Mouse (Mus musculus) ZHBTc4 (cell line): ENCODE measurements around the gene Cyfip1.

Source experiments
- DNase-seq: peaks from one replicate; pipeline ENCODE4 v3.0.0-alpha.2; 2011; ENCODE audit warnings: low read depth, low spot score

The Cyfip1 gene

DNA sequence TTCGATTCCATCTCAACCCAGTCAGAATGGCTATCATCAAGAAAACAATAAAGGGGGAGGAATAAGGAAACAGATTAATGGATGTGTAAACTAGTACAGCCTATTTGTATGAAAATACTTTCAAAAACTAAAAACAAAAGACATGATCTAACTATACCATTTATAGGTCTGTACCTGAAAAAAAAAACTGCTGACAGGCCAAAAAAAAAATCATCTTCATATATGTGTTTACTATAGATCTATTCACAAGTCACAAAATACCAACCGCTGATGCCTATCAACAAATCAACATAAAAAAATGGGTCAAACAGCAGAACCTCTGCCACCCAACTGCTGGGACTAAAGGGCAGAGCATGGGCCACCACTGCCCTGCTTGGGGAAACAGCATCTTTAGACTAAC, 114.5 kb downstream of the Cyfip1 start:
- no peak for DNase-seq

DNA sequence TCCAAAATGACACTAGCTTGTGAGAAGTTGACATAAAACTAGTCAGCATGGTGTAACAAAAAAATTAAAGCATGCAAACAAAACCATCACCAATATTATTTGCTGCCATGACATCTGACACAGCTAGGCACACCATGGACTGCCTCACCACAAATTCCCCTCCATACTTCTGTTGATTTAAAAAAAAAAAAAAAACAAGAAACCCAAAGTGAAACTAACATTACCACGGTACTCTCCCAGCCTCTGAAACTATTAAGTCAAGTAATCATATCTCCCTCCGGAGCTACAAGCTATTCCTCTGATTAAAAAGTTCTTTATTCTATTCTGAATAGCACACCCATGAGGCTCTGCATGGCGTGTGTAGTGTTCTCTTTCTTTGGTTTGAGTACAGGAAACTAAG, 115.6 kb downstream of the Cyfip1 start:
- DNase-seq = no peak

DNA sequence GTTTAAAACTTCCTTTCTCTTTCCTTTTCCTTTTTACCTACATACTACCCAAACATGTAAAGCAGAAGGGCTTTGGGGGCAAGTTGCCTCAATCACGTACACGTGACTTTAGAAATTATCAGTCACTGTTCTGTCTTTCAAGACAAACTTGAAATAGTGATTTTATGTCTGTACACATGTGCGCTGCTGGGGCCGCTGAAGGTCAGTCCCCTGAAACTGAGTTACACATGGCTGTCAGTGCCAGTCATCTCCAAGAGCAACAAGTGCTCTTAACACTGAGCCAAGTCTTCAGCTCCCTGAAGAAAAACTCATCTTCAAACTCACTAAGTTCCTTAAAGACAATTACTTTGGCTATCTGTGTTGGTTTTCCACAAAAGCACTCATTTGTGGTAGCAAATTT, 116.4 kb downstream of the Cyfip1 start:
- no peak for DNase-seq

DNA sequence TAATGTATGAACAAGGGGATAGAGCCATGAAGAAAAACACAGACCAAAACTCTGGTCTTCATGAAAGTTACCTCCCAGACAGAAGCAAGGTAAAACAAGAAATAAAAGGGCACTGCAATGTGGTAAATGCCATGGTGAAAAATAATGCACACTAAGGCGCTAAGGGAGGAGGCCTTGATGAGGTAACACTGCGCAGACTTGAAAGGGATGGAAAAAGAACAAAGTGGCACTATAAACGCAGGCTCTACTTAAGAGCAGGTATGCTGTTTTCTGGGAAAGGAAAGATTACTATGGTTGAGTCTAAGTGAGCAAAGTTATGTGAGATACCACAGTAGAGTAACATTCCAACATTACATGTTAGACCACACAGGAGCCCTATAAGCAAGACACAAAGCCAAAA, 118.3 kb downstream of the Cyfip1 start:
- DNase-seq = no peak

DNA sequence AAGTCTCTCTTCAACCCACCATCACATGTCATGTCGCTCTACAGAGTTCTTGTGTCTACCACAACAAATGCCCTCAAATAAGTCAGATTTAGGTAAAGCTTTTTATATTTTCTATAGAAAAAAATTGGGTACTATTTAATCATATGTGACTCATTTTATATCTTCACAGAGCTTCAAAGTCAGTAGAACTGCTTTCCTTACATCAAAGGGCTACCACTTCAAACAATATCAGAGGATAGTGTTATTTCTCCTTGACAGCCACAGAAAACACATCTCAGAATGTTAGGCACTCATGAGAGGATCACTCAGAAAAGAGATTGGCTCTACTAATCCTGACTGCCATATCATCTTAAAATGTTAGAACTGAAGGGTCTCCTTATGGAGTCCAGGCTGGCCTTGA, 119.0 kb downstream of the Cyfip1 start:
- DNase-seq = no peak

DNA sequence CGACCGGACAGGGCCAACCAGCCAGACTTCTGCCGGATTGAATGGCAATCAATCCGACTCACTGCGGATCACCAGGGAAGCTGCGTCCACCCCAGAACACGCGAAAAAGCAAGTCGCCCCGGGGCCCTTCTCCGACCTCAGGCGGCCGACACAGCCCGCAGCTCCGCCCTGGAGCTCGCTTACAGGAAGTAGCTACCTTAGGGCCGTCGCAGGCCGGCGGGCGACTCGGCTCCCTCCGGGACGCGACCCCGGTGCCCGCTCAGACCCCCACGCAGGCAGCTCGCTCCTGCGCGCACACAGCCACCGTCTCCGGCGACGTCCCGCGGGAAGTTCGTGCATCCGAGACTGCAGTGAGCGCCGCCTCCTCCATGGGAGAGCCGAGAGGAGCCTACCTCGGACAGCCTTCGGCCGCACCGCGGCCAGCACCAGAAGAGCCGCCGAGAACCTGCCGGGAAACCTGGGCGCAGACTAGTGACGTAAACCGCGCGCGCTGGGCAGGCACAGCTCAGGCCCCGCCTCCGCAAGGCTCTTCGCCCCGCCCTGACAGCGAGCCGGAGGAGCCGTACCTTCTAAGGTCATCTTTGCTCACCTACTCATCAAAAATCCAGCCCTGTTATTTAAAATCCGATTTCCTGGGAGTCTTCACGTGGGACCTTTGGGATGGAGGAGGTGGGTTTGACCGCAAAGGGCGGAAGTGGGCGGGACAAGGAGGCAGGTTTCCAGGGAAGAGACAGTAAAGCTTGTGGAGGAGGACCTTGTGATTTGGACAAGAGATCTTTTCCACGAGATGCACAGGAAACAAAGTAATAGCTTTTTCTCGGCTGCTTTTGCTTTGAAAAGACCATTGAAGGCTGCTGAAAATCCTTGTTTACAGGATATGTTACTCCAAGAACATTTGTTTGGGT, 120.7 kb downstream of the Cyfip1 start, which contains the start of gene Nipa2:
Gene Nipa2 (minus strand): TSS at position 473 of the 905 bp plus-strand sequence.
- DNase-seq = peak; percentile 98

DNA sequence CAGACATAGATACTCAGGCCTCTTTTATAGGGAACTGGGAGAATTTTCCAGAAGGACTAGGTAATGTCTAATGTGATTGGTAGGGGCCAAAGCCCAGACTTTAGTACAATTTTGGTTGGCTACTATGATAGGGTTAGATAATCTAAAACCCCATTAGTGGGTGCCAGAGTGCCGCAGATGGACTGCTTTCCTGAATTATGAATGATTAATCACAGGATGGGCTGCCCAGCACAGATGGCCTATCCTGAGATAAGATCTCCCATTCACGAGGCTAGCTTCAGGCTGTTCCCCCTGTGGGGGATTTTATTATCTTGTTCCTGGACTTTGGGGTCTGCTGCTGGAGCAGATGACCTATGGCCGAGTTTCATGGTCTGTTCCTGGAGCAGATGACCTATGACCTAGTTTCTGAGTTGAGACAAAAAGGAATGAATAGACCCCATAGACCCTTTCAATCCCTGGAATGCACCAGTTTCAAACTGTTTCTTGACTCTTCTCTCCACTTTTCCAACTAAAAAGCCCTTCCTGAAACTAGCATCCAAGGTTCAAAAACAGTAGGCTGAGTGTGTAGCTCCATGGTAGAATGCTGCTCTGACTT, 125.4 kb downstream of the Cyfip1 start:
- DNase-seq = no peak

DNA sequence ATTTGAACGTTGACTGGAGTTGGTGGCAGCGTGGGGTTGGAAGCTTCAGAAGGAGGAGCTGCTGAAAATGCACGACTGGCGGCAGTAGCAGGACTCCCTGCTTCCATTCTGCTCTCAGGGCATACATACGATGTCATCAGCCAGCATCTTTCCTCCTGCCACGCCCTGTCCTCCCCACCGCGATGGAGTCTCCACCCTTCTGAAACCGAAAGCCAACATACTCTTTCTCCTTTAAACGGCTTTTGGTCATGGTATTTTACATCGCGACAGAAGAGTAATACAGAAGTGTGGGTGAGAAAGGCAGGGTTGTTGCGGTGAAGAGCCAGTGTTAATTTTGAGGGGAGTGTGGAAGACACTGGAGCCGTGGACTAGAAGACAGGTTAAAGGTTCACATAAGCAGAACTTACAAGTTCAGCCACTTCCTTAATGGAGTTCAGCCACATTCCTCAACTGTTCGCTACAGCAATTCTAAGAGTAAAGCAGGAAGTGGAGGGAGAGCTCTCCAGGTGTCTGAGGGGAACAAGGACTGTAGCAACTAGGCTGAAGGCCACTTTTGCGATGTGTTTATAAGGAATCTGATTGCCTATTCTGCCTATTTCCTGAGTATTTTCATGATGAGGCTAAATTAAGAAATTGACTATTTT, 126.8 kb downstream of the Cyfip1 start:
- DNase-seq = peak; percentile 66

DNA sequence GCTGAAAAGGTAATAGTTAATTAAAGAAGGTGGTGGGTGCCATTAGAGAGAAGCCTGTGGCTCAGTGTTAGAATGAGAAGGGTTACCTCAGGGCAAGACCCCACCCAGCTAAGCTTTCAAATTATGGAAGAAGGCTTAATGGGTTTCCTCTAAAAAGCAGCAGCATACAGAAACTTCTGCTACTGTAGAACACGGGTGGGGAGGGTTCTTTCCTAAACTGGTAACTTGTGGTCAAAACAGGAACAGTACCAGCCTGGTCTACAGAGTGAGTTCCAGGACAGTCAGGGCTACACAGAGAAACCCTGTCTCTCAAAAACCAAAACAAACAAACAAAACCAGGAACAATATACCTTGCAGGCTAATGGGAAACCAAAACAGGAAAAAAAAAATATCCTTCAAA, 127.9 kb downstream of the Cyfip1 start:
- DNase-seq = no peak

DNA sequence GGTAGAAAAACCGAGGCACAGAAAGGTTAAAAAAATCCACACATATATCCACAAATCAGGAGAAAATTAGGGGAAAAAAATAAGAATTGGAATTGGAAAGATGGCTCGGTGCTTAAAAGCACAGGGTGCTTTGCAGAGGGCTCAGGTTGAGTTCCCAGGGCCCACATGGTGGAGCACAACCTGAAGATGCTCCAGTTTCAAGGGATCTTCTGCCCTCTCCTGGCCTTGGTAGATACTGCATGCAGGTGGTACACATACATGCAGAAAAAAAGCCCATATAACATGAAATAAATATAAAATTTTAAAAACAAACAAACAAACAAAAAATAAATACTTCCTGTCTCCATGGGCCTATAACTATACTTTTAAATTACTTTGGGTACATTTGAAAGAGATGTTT, 132.9 kb downstream of the Cyfip1 start:
- DNase-seq = peak; percentile 64

DNA sequence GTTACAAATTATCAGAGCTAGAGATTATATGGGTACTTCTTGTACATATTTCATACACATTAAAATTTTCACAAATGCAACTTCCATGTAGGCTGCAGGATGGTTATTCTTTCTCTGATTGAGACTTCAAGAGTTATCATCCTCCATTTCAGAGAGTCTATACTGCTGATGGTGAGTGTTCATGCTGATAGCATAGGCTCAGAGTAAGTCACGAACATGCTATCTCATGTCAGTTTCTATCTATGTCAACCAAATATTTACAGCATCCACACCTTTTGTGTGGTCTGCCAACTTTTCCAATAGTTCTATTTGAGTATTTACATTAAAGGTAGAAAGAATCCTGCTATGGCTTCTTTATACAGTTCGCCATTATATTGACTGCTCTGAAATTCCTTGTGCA, 140.0 kb downstream of the Cyfip1 start:
- DNase-seq = no peak
